Mouse (Mus musculus): Measurements from ENCODE around the gene Grm4.

GRCm38 (mm10) chr17:27392918-27393317 lies 128.3 kb downstream of the Grm4 start:
- TF ChIP-seq CTCF (IDR thresholded peaks at IDR 0.05; ENCODE audit: low read depth) (no peak), EP300 (optimal IDR thresholded peaks at IDR 0.05) (no peak)

Data from stomach, postnatal 0 days (tissue).